Mouse (Mus musculus) spleen, postnatal 36 days (tissue): ENCODE measurements around the gene Doc2a.
"Not testable (repeated sequence)": the region's sequence is repeated elsewhere in the genome, so short reads cannot be mapped to it uniquely, and the experiment has no call there.

Source experiments
- DNase-seq, 2 experiments: peaks; one replicate each; pipeline ENCODE4 v3.0.0; 2022; ENCODE audit warnings: low spot score in 2 of 2, mixed read lengths in 1 of 2

The Doc2a gene

DNA sequence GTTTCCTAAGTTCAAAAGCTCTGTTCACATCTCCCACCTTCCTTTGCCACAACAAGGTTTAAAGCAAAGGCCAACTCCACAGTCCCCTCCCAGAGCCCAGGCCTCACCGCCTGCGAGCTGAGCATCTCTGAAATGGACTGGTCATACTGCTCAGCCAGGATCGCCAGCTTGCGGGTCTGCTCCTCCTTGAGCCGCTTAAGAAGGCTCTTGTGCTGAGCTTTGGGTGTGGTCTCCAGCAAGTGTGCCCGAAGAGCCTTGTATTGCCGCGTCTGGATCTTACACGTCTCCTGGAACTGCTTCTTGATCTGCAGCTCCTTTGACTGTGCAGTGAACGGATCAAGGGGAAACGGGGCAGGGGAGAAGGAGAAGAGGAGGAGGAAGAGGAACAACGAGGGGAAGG is 20.8 kb downstream of the Doc2a start:
- no peak for DNase-seq

DNA sequence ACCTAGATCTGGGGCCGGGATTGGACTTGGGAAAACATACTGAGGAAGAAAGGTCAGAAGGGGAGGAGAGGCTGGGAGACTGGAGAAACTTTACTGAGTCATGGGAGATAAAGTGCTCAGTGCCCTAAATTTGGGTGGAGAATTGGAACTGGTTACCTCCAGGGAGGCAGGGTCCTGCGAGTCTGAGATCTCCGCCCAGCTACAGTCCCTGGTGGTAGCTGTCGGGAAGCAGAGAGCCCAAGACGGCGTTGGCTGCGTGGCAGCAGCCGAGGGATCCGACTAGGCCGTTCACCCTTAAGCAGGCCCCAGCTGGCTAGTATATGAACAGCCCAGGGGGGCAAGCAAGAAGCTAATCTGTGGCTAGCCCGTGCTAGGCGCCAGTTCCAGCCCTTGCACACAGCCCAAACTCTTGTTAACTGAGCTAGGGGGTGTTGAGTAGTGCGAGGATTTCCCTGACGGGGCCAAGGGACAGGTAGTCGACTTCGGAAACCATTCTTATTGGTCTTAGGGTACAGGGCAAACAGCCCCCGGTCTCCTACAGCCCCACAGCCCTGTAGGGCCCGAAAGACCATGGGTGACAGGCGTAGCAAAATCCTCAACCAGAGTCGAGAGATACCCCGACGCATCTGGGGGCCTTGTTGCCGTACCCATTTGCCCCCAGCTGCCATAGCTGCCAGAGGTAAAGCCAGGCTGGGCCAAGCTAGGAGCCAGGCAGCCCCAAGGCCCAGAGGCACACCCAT is 22.7 kb downstream of the Doc2a start:
- DNase-seq = no peak

DNA sequence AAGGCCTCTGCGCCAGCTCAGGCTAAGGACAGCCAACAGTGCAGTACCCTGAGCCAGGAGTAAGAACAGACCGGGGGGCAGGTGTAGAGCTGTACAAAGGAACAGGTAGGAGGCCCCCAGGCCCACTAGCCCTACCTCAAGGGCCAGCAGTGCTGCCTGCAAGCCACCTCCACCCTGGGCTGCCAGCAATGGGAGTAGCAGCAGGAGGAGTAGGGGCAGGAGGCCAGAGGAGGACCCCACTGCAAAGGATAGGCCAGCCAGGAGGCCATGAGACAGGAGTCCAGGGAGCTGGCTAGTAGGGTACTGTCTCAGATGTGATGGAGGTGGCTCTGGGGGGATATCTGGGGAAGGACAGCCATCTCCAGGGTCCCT is 23.3 kb downstream of the Doc2a start:
- DNase-seq = no peak

DNA sequence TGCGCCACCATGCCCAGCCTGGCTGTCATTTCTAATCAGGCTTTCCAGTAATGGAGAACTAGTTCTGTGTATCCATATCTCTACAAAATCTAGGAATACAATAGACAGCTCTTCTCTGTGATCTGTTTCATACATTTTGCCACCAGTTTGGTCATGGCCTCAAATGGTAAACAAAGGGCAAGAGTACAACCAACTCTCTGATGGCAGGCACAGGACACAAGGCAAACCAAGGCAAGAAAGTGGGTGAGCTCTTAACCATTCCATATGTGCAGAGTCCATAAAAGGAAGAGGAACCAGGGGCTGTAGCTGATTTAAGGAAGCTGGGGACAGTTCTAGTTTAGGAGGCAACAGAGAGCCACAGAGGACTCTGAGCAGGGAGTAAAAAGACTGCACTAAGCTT is 30.0 kb downstream of the Doc2a start:
- no peak for DNase-seq

DNA sequence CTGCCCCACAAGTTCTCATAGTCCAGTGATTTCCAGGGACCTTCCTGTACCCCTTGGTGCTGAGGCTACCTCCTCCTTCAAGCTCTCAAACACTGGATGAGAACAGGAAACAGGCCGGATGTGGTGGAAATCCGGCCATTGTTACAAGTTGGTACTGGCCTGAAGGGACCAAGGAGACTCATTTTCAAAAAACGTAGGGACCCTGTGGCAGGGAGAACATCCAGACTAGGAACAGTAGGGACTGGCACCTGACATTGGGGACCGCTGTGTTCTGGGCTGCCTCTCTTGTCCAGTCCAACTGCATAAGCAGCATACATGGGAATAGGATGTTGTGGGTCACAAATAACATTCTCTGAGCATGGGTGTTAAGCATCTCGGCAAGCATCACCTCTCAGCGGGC is 33.8 kb downstream of the Doc2a start:
- DNase-seq = no peak

DNA sequence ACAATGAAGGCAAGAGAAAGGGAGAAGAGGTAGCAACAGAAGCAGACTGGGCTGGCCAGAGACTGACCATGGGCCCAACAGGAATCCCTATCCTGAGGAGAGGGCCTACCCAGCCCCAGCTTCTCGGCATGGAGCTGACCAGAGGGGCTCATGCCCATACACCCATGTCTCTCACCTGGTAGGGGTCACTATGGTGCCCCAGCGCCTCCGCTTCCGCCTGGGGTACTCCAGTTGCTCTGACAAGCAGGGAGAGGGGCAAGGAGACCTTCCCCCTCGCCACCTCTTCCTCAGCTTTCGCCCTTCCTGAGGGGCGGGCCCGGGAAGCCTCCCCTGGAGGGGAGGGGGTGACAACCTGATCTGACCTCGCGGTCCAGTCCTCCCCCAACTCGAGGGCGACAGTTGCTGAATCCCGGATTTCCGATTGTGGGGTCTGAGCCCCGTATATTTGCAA is 36.5 kb downstream of the Doc2a start:
- no peak for DNase-seq

DNA sequence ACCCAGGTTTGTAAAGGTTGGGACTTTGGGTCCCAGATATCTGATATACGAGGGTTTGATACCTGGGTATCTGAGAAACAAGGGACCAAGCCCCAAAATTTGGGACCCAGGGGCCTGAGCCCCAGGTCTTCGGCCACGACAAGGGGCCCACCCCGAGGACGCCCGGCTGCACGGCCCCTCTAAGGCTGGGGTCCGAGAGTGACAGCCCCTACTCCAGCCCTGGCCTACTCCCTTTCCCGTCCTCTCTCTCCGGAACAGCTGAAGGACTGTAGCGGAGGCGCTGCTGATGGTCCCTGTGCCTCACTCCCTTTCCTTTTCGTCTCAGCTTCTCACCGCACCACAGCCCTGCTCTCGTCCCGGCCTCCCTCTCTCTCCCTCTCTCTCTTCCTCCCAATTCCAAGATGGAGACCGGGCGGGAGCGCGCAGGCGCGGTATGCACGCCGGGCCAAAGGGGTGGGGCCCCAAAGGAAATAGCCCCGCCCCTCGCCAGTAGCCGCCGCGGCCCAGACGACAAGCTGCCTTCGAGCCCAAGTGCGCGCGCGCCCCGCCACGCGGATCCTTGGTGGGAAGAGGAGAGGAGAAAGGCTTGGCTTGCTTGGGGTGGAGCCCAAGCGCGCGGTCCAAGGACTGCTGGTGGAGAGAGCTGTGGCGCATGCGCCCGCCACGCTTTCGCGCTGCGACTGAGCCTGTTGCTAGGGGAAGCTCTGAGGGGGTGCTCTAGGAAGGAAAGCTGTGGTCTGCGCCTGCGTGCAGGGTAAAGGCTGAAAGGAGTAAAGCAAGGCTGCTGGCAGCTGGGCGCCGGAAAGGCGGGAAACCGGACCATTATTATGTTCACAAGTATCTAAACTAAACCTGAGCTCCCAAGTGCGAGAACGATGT is 37.3 kb downstream of the Doc2a start, which contains the start of gene Taok2:
TSS of gene Taok2 (minus strand) at position 418 of the 879 bp plus-strand sequence.
- peak; percentile 93 to 94 for DNase-seq

DNA sequence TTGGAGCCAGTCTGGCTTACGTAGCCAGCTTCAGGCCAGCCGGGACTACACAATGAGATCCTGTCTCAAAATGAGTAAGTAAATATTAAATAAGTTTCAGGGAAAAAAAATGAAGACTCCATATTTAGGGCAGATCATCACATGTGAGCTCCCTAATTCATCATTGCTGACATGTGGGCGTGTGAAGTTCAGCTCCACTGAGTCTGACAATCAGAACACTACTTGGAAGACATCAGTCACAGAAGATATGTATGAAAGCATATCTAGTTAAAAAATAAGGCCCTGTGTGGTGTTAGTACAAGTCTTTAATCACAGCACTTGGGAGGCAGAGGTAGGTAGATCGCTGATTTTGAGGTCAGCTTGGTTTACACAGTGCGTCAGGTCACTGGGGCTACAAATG is 40.1 kb downstream of the Doc2a start:
- no peak for DNase-seq

DNA sequence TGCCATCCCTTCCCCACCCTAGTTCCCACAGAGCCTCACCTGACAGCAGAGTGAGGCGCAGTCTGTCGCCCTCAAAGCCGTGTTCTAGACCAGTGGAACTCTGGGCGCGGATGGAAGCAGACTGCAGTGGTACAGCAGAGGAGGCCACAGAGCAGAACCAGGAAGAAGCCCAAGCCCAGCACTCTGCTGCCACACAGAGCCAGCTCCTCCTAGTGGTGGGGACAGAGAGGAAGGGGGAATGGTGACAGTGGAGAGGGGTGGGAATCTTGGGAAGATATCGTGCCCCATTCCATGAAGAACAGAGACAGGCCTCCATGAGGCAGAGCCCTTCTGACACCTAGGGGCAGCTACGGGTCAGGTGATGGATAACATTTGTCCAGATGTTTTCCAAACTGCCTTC is 41.6 kb downstream of the Doc2a start:
- DNase-seq = no peak

DNA sequence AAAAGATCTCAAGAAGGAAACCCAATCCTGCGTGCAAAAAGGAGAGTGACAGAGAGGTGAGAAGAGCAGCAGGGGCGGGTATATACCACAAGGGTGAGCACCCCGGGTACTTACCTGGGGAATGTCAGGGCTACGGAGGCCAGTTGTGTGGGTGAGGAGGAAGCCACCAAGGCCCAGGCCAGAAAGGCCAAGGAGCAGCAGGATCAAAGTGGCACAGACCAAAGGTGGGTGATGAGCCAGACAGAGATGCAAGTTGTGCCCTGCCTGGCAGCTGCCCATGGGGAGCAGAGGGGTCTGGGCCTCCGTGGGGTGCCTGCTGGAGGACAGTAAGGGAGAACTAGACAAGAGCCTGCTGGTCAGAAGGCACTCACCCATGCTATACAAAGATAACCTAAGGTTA is 49.7 kb downstream of the Doc2a start:
- DNase-seq = no peak

DNA sequence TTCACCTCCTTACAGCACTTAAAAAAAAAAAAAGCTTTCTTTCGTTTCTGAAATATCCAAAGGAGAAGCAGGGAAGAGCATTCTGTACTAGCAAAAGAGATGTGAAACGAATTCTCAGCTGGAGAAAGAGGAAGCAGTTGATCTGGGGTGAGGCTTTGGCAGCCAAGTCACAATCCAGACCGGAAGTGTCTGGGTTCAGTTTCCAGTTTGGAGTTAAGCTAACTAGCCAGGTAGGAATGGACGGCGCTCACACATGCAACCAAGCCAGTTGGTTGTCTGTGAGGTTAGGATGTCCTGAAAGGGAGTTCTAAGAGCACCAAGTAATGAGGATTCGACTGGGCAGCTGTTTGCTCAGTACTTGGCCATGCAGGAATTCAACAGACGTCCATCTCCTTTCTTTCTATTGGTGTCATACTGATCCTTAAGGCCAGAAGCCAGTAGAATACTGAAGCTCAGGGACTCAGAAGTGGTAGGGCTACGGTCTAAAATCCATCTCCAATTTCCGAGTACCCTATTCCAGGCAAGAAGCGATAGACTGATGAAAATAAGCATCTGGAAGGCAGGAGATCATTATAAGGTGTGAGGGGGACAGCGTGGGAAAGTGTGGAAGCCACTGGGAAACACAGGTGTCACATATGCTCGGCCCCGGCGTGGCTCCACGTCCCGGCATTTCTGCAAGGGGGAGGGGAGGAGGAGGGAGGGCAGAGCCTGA is 50.3 kb downstream of the Doc2a start:
- peak; percentile 47 to 56 for DNase-seq

DNA sequence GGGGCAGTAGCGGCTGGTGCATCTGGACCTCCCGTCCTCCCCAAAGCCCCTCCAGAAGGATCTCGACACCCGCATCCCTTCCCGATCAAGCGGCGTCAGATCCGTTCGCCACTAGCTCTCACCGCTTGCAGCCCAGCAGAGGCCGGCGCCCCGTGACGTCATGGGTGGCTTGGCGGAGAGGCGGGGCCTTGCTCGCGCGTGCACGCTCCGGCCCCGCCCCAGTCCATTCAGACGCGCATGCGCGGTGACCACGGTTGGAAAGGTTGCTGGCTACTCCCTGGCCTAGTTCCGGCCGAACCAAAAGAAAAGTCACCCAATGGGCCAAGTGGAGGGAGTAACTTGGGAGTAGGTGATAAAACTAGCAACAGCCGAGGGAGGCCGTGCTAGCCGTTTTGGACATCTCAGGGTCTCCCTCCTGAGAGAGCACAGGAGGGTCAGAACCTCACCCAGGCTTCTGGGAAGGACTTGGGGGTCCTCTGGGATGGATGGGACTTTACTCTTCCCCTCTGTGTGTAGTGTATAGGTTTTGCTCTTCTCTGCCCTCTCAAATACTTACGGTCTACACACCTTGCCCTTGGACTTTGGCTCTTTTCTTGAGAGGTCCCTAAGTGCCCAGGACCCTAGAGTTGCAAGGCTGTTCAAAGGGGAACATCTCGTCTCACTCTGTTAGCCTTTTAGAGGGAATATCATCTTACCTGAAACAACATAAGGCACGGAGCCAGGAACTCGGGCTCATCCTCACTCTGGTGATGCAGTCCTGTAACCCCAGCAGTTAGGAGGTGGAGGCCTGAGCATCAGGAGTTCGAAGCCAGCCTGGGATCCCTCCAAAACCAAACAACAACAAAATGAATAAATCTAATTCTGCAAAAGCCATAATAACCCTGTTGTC is 51.1 kb downstream of the Doc2a start:
- DNase-seq = peak; percentile 91 to 92

DNA sequence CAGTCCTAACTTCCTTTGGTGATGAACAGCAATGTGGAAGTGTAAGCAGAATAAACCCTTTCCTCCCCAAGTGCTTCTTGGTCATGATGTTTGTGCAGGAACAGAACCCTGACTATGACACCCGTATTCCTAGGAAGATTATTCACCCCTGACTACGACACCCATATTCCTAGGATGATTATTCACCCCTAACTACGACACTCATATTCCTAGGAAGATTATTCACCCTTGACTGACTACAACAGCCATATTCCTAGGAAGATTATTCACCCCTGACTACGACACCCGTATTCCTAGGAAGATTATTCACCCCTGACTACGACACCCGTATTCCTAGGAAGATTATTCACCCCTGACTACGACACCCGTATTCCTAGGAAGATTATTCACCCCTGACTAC is 52.6 kb downstream of the Doc2a start:
- DNase-seq = not testable (repeated sequence)
